Mouse (Mus musculus) neural tube, embryonic 14.5 days (tissue): ENCODE results near the gene Ap2m1. TPM values are rescaled to one million over a fixed set of nuclear protein-coding genes. Genes with fewer than 3 reads are reported as not detected.

Experiments
- ATAC-seq: fragments of 200-750 bp; cut with Nextera tagmentation; 2 replicates; pipeline ENCODE4 v1.8.0; 2017; ENCODE audit warnings: low read depth, mild to moderate bottlenecking, moderate TSS enrichment, moderate library complexity
- H3K27ac ChIP-seq: fragments of 300-500 bp; sonication (generic); 2 replicates; pipeline ENCODE4 v1.5.1; 2014; ENCODE audit warnings: low read depth, mild to moderate bottlenecking, control low read depth, low read length, moderate library complexity, mixed read lengths
- H3K27me3 ChIP-seq: fragments of 300-500 bp; sonication (generic); 2 replicates; pipeline ENCODE4 v1.6.1; 2014; ENCODE audit warnings: low read length; ENCODE audit not compliant: control insufficient read depth, insufficient read depth
- H3K36me3 ChIP-seq: fragments of 300-500 bp; sonication (generic); 2 replicates; pipeline ENCODE4 v1.6.1; 2014; ENCODE audit warnings: low read length, mixed read lengths; ENCODE audit not compliant: control insufficient read depth, insufficient read depth
- H3K4me1 ChIP-seq: fragments of 300-500 bp; sonication (generic); 2 replicates; pipeline ENCODE4 v1.6.1; 2014; ENCODE audit warnings: low read length; ENCODE audit not compliant: control insufficient read depth, insufficient read depth
- H3K4me2 ChIP-seq: fragments of 300-500 bp; sonication (generic); 2 replicates; pipeline ENCODE4 v1.6.1; 2014; ENCODE audit warnings: mild to moderate bottlenecking, low read depth, low read length, control low read depth
- H3K4me3 ChIP-seq: fragments of 300-500 bp; sonication (generic); 2 replicates; pipeline ENCODE4 v1.5.1; 2014; ENCODE audit warnings: low read depth, low read length, control low read depth, mixed read lengths
- H3K9ac ChIP-seq: fragments of 300-500 bp; sonication (generic); replicated peaks from 2 replicates; pipeline ENCODE4 v1.6.1; 2014; ENCODE audit warnings: low read depth, mild to moderate bottlenecking, control low read depth, low read length, mixed read lengths
- H3K9me3 ChIP-seq: fragments of 300-500 bp; sonication (generic); 2 replicates; pipeline ENCODE4 v1.6.1; 2016; ENCODE audit warnings: low read length; ENCODE audit not compliant: control insufficient read depth
- WGBS: fragments of 180-500 bp; shearing (Covaris S2); extraction: QIAGEN DNeasy Blood & Tissue Kit; methylation state at CpG from one replicate; pipeline ENCODE4 v1.1.7; 2014; 5-methylcytosine and 5-hydroxymethylcytosine counted together
- polyA plus RNA-seq: library from polyadenylated mRNA; unstranded; fragments of >200 nt; fragmentation: Nextera tagmentation; extraction: Ambion mirVana; gene quantifications from 2 replicates; pipeline ENCODE4 v1.2.1, GENCODE M21; 2014

Gene Ap2m1
- polyA plus RNA-seq, 1 experiment from 2014 or later = 1,186 TPM

DNA sequence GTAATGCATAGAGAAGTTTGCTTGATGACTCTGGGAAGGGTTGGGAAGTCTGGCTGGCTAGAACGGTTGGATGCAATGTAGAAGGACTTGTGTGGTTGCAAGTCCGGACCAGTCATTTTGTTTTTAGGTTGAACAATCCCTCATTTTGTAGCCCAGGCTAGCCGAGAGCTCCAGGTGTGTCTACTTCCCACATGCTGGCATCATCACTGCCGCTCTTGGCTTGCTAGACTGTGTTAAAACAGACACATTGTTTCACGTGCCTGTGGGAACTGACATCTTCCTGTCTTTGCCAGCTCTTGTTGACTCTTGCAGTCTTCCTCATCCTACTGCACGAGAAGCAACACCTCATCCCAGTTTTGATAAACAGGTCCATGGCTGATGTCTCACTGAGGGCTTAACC, 19.7 kb downstream of the Ap2m1 start:
- Histone ChIP-seq H3K36me3 (peaks cover 55% of the 10 kb centered on the region), H3K4me1 (no peaks in the 10 kb centered on the region), H3K4me2 (no peak overlapping the region), H3K9me3 (no peaks in the 10 kb centered on the region), H3K27ac (no peak overlapping the region), H3K9ac (no peak overlapping the region), H3K27me3 (no peaks in the 10 kb centered on the region), H3K4me3 (no peak overlapping the region)
- 95% methylated on average over 6 of the region's 6 CpGs for WGBS
- ATAC-seq = no peak

DNA sequence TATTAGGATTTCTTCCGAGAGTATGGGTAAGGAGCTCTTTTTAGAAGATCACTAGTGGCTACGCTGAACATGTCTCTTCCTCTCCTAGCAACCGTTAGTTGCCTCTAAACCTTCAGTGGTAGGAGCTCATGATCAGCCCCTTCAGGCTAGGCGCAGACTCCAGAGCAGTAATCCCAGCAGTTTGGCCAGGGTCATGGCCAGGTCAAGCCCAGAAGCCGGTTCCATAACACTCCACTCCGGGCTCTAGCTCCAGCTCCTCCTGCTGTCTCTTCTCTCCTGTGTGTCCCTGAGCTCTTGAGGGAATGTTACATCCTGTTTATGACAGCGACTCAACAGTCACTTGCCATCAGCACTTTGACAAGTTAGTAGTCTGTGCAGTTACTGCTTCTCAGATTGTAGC, 22.1 kb downstream of the Ap2m1 start:
- no peak for ATAC-seq
- H3K36me3 ChIP-seq = peaks cover 60% of the 10 kb centered on the region
- H3K9ac ChIP-seq = no peak overlapping the region
- no peaks in the 10 kb centered on the region for H3K9me3 ChIP-seq
- 73% methylated on average over 7 of the region's 7 CpGs for WGBS
- no peaks in the 10 kb centered on the region for H3K27me3 ChIP-seq
- no peak overlapping the region for H3K27ac ChIP-seq
- no peak overlapping the region for H3K4me2 ChIP-seq
- H3K4me1 ChIP-seq = no peaks in the 10 kb centered on the region
- H3K4me3 ChIP-seq = no peak overlapping the region

DNA sequence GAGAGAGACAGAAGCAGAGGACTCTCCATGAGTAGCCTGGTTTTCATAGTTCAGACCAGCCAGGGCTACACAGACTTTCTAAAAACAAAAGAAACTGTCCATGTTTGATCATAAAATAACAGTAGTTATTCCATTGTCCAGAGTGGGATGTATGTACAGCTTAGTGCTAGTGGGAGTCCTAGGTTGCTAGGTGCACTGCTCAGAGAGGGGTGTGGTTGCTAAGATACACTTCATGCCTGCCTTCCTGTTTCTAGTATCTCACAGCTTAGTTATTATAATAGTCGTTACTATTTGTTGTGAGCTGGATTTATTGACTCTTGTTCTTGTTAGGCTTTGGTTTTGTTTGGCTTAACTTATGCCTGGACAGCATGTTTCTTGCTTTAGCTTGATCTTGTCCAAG, 29.8 kb downstream of the Ap2m1 start:
- H3K36me3 ChIP-seq = peaks cover 24% of the 10 kb centered on the region
- 47% methylated on average over 1 of the region's 1 CpGs for WGBS
- no peaks in the 10 kb centered on the region for H3K9me3 ChIP-seq
- ATAC-seq = no peak
- H3K4me2 ChIP-seq = no peak overlapping the region
- H3K27ac ChIP-seq = no peak overlapping the region
- H3K4me1 ChIP-seq = no peaks in the 10 kb centered on the region
- no peak overlapping the region for H3K4me3 ChIP-seq
- H3K27me3 ChIP-seq = no peaks in the 10 kb centered on the region
- no peak overlapping the region for H3K9ac ChIP-seq

DNA sequence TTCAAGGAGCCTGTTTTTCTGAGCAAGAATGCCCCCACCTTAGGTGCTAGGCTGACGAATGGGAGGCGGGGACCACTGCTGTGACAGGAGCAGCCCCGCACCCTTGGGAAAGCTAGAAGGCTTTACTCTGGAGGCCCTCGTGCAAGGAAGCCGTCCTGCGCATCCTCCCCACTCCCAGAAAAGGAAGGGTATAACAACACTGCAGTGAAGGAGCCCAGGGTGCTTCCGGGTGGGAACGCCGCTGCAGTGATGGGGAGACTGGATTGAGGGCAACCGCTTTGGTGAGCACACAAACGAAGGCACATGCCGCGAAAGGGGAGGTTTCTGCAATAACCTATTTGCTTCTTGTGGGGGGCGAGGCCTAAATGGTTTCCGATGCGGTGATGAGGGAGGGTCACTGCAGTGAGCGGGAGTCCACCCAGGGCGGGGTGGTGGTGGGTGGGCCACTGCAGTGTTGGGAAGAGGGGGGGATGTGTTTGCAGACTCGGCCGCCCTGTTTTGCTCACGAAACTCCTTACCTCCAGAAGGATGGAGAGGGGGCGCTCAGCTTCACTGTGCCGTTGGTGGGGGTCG, 54.2 kb downstream of the Ap2m1 start, which contains the start of gene Vwa5b2:
Gene Vwa5b2 (plus strand): TSS at position 106 of the 573 bp plus-strand sequence.
- Histone ChIP-seq H3K4me3 (peak within 1 kb of the TSS; percentile 47), H3K36me3 (no peaks in the 10 kb centered on the region), H3K27me3 (peaks cover 31% of the 10 kb centered on the region), H3K27ac (peak within 1 kb of the TSS; percentile 44), H3K9ac (peak within 1 kb of the TSS; percentile 62), H3K4me2 (peak within 1 kb of the TSS; percentile 75), H3K9me3 (no peaks in the 10 kb centered on the region), H3K4me1 (peaks cover 4% of the 10 kb centered on the region; the same call in 1 of the 2 replicates)
- WGBS = 1% methylated on average over 24 of the region's 24 CpGs
- ATAC-seq = peak; percentile 80

- Histone ChIP-seq H3K27me3 (peaks cover 31% of the 10 kb centered on the region), H3K9me3 (no peaks in the 10 kb centered on the region), H3K9ac (peak overlapping the region; percentile 62), H3K4me1 (peaks cover 4% of the 10 kb centered on the region; the same call in 1 of the 2 replicates), H3K4me2 (peak overlapping the region; percentile 75), H3K36me3 (no peaks in the 10 kb centered on the region), H3K4me3 (peak overlapping the region; percentile 47), H3K27ac (peak overlapping the region; percentile 34)
- ATAC-seq = peak; percentile 89
- WGBS = 0% methylated on average over 39 of the region's 39 CpGs
These were observed 54.8 kb downstream of the Ap2m1 start for GRCm38 (mm10) chr16:20589939-20590679.

DNA sequence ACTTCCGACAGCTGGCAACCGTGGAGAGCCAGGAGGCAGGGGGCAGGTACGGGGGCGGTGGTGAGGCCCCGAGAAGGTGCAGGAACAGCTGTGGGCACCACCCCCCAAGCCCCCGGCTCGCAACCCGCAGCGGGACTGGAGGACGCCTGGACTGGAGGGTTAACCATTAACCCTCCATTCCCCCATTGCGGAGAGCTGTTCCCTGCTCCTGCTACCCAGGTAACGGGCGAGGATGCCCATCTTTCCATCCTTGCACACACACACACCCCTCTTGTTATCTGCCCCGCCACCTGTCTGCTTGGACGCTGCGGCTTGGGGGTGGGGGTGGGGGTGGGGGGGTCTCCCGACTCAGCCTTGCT, 55.4 kb downstream of the Ap2m1 start:
- Histone ChIP-seq H3K27me3 (peaks cover 31% of the 10 kb centered on the region), H3K4me3 (peak overlapping the region; percentile 47), H3K9me3 (no peaks in the 10 kb centered on the region), H3K4me2 (peak overlapping the region; percentile 75), H3K36me3 (no peaks in the 10 kb centered on the region), H3K4me1 (peaks cover 4% of the 10 kb centered on the region; the same call in 1 of the 2 replicates), H3K27ac (no peak overlapping the region), H3K9ac (peak overlapping the region; percentile 62)
- WGBS = 2% methylated on average over 17 of the region's 17 CpGs
- ATAC-seq = no peak

DNA sequence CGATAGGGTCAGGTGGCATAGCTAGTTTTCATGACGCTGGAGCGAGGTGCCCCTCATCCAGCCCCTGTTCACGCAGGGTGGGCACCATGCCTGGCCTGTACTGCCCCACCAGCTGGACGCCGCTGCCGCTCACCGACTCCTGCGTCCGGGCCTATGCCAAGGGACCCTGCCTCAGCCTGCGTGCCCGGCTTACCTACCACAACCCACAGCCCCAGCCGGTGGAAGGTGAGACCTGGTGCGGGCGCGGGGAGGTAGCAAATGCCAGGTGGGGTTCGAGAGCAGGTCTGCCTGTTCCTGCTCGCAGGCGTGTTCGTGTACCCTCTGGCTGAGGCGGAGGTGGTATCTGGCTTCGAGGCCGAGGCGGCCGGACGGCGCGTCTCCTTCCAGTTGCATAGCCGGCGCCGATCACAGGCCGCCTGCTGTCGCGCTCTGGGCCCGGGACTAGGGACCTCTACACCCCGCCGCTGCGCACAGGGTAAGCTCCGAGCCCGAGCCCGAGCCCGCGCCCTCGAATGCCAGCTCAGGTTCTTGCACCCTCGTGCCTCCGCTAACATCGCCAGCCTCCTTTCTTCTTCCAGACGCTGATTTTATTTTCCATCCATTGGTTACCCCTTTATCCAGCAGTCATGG, 55.9 kb downstream of the Ap2m1 start:
- H3K4me2 ChIP-seq = peak overlapping the region; percentile 75
- no peaks in the 10 kb centered on the region for H3K36me3 ChIP-seq
- no peak for ATAC-seq
- H3K4me3 ChIP-seq = peak overlapping the region; percentile 47
- H3K4me1 ChIP-seq = peaks cover 4% of the 10 kb centered on the region; the same call in 1 of the 2 replicates
- H3K27ac ChIP-seq = no peak overlapping the region
- H3K27me3 ChIP-seq = peaks cover 31% of the 10 kb centered on the region
- H3K9me3 ChIP-seq = no peaks in the 10 kb centered on the region
- 6% methylated on average over 47 of the region's 48 CpGs for WGBS
- peak overlapping the region; percentile 62 for H3K9ac ChIP-seq
